Mouse (Mus musculus) lung, postnatal 4 days (tissue): Measurements from ENCODE around the gene Pard3b.
A peak's percentile ranks its signal among the peaks of the same experiment; 100 is the strongest.

Source experiments
- DNase-seq, 2 experiments: peaks; one replicate each; pipeline ENCODE4 v3.0.0; 2021

Gene Pard3b

GRCm38 (mm10) chr1:61756771-61757170, 118.1 kb downstream of the Pard3b start:
- no peak for DNase-seq

- DNase-seq, result peak; percentile 69 to 79
Observed at GRCm38 (mm10) chr1:61771213-61771612, 132.6 kb downstream of the Pard3b start.

DNA sequence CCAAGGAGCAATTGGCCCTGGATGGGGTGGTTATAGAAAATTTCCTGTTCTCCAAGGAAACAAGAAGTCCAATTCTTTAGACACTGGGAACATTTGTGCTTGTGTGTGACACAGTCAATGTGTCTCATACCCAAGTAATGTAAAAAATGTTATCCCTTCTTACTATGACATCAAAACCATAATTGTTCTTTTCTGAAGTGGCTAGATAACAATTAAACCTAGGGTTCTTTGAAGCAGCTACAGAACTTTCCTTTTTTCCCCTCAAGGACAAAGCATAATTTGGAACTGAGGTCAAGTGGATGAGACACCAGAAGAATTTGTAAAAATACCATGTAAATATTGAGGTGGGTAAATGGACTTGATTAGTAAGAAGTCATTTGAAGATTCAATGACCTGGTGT, 140.1 kb downstream of the Pard3b start:
- no peak for DNase-seq

DNA sequence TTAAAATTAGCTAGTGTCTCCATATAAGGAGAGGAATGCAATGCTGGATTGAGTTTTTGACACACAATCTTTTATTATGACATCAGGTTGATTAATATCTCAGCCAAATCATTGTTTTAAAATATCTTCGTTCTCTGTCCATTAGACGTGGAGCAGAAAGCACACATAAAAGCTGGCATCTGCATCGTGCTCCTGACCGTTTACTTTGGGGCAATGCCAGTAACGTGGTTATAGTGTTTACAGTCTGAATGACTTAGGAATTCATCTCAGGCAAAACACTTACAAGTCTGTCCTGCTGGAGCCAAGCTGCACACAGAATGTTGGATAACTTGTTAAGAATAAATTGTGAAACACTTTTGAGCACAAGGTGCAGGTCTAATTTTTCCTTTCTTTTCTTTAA, 141.3 kb downstream of the Pard3b start:
- DNase-seq, result peak; percentile 67 to 71

- DNase-seq, result no peak
Observed at GRCm38 (mm10) chr1:61796296-61796695, 157.7 kb downstream of the Pard3b start.

GRCm38 (mm10) chr1:61820213-61820612, 181.6 kb downstream of the Pard3b start:
- DNase-seq, result no peak

GRCm38 (mm10) chr1:61825560-61826191, 187.1 kb downstream of the Pard3b start:
- DNase-seq, result no peak

GRCm38 (mm10) chr1:61837006-61837544, 198.5 kb downstream of the Pard3b start:
- DNase-seq, result no peak

DNA sequence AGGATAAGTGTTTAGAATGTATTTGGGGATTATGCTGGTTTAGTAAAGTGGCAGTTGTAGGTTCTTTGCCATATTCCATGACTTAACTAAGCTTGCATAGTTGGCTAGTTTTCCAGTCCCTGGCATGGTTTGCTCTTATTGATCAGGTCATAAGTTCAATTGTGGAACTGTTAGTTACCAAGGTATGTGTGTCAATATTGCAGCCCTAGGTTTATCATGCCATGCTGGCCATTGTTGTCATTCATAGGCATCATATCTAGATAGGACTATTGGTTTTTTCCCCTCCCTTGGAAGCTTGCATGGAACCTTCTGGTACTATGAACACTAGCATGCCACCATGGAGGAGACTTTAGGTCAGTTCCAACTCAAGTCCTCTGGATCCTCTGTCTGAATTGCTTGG, 208.0 kb downstream of the Pard3b start:
- DNase-seq, result no peak

DNA sequence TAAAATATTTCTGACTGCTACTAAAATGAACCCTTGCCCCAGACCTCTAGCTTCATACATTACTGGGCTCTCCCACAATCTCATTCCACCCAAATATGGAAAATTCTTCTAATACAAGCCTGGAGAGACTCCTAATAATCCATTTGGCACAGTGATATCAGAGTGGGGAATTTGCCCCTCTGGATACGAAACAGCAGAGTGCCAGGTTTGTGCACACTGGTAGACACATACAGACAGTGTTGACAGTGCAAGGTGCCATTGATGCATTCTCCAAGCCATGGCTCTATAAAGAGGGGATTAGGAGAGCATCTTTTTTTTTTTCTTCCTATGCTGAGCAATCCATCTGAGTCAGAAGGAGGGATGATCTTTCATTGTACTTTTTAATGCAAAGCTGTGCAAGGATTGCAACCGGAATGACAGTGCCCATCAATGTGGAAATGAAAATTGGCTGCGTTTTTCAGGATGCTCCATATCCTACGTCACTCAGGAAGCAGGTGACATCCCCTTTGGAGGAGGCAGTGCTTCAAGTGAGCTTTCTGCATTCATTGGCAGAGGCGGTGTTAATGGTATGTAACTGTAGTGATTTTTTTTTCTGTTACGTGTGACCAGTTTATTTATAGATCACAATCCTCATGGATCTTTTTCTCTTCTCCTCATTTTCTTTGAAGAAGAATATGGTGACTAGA, 210.5 kb downstream of the Pard3b start:
- DNase-seq, result no peak

- no peak for DNase-seq
Observed at GRCm38 (mm10) chr1:61850471-61850870, 211.8 kb downstream of the Pard3b start.

DNA sequence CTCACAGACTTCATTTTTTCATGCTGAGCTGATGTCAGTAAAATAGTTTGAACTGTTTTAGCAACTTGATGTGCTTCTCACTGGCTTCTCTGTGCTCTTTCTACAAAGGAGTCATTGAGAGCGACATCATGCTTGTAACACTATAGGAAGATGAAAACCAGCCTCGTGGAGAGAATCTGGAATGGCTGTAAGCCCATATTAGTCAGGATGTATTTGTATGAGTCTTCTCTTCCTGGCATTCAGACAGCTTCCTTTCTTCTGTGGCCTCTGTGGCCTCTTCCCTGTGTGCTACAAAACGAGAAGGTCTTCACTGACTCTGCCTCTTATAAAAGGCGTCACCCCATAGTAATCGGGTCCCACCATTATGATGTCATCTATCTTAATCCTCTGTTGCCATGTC, 212.6 kb downstream of the Pard3b start:
- no peak for DNase-seq

DNA sequence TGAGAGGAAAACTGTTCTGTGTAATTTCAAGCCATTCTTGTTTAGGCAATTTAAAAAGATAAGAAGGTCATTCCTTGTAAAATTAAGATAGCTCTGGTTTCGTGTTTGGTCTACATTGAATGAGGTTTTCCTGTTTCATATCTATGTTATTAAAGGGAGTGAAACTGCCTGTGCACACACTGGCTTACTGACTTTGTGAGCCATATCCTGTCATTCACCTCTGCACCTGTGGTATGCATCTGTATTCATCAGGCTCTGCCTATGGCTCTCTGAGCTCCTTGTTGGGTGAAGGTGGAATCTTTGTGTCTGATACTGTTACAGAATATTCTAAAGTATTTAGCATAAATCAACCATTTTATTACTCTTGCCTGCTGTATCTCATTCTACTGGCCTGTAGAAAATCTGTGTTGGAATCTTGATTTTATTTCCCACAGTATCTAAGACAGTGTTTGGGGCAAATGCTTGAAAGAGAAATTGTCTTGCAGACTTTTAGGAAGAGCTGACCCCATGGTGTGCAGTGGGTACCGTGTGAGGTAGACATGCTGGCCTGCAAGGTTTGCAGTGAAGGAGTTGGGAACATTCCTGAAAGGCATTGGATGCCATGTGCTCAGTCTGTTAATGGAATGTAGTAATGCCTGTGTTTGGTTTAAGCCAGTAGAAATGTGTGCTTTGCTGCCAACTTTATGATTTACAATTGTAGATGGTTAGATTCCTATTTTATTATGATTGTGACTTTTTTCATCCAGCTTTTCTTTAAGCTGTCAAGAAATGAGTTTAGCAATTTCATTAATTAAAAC, 228.9 kb downstream of the Pard3b start:
- no peak for DNase-seq

- no peak for DNase-seq
Observed at GRCm38 (mm10) chr1:61874875-61875274, 236.3 kb downstream of the Pard3b start.

GRCm38 (mm10) chr1:61879706-61880470, 241.3 kb downstream of the Pard3b start:
- DNase-seq, result no peak

DNA sequence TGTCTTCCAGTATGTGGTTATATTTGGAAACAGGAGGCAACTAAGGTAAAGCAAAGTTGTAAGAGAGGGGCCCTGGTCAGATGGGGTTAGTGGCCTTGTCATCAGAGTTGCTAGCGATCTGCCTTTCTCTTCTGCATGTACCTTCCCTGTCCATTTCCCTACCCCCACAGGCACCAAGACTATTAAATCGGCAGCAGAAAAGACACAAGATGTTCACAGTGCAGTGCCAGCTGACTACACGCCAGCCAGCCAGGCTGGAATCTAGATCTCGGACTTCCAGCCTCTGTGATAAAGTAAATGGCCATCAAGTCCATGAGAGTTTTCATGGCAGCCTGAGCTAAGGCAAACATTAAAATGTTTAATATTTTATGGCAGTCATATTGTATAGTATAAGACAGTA, 257.4 kb downstream of the Pard3b start:
- DNase-seq, result no peak

GRCm38 (mm10) chr1:61903271-61904007, 264.8 kb downstream of the Pard3b start:
- DNase-seq, result no peak

GRCm38 (mm10) chr1:61904036-61904435, 265.4 kb downstream of the Pard3b start:
- DNase-seq, result peak; percentile 13 to 61

DNA sequence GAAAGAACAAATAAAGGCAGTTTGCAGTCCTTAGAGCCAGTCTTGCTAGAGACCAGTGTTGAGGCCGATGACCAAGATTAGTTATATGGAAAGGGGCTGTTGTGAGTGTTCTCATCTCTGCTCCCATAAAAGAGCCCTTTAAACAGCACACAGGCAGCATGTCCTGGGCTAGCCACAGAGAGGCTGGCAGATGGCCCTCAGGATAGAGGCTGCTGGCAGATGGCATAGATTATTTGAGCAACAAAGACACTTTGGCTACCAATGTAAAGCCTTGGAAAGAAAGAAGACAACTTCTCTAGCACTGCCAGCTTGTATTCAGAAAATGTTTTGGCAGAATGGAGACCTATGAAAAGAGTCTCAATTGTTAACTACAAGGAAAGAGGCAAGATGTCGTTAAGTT, 274.3 kb downstream of the Pard3b start:
- DNase-seq, result no peak

DNA sequence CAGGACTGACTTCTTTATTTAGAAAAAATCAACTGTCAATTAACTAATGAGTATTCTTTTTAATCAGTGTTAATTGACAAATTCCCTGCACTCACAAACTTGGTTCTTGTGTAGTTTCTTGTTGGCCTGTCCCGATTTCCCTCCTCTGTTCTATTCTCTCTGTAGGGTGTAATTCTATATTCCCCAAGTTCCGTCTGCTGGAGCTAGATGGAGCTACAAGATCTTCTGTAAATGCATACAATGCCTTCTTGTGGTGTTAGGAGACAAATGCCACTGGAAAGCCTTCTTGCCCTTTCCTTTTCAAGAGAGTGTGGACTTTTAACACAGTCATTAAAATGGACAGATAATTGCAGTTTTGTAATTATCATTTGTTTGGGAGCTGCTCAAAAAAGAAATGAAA, 286.3 kb downstream of the Pard3b start:
- DNase-seq, result peak in 1 of 2 experiments; percentile 16

DNA sequence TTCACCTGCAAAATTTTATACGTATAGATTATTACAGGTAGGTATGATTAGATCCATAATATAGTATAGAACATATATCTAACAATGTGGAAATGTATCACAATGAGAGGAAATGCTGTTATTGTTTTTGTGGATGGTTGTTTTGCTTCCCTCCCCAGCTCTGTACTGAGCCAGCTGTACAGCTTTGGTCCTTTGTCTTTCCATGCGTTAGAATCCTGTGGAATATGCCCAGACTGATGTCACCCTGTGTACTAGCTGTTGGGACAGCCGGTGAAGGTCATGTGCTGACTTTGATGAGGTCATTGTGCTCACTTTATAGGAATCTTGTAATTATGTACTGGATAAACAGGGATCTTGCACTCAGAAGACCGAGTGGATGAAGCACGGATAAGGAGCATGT, 286.9 kb downstream of the Pard3b start:
- no peak for DNase-seq

DNA sequence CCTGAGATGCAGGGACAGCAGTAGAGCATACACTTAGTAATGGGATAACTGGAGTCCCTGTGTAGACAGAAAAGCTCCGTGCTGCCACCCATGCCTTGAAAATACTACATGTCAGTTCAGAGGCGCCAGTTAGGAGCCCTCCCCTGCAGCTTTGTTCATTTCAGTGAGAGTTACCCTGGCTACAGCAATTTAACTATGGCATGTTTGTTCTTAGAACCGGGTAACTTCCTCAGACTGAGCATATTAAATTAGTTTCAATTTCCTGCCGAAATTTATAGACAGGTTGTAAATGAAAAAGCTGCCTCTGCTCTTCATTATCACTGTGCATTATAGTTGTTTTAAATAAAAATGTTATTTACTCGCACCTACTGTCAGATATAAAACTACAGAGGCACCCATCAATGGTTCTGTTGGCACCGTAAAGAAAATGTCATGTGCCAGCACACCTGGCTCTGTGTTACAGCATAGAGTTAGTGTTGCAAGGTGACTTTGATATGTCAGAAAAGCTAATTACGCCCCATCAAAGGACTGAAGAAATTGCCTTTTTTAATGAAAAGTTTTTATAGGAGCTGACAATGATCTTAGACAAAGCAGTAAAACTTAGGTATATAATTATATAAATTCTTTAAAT, 289.6 kb downstream of the Pard3b start:
- DNase-seq, result no peak
